ENCODE assay signal across 8 mouse cellular contexts in genomic region chr2:34874816-34875345, GRCm38 (mm10). TPM values are rescaled to one million over a fixed set of nuclear protein-coding genes. Genes with fewer than 3 reads are reported as not detected.
A peak's percentile ranks its signal among the peaks of the same experiment; 100 is the strongest.
DNase-seq lines count a peak whose midpoint lies in the region; ATAC-seq and TF ChIP-seq lines count a peak whose summit lies in the region.

Psmd5 (minus strand) TSS chr2:34874968.

- H3K27me3 ChIP-seq in liver, adult 2 months (ENCODE audit: control insufficient read depth, insufficient read depth, low read length): no peaks in the 10 kb centered on the region
- H3K27me3 ChIP-seq in embryonic facial prominence, embryonic 13.5 days: peaks cover 58% of the 10 kb centered on the region
- peaks cover 8% of the 10 kb centered on the region; the same call in 1 of the 2 replicates for H3K27me3 ChIP-seq in heart, embryonic 16.5 days (ENCODE audit: control insufficient read depth, insufficient read depth, low read length)

- H3K36me3 ChIP-seq in liver, adult 2 months (ENCODE audit: control insufficient read depth, insufficient read depth, low read length): no peaks in the 10 kb centered on the region
- H3K36me3 ChIP-seq in embryonic facial prominence, embryonic 13.5 days: no peaks in the 10 kb centered on the region
- H3K36me3 ChIP-seq in heart, embryonic 16.5 days (ENCODE audit: control insufficient read depth, insufficient read depth): no peaks in the 10 kb centered on the region

- TF ChIP-seq POLR2A in liver, adult 2 months (IDR thresholded peaks at IDR 0.05; ENCODE audit: extremely low read depth, insufficient read depth, low read length): no peak

- peak within 1 kb of the TSS; percentile 99 for H3K27ac ChIP-seq in liver, adult 2 months (replicated peaks; ENCODE audit: insufficient read depth, low read depth, low read length)
- no peak within 1 kb of the TSS for H3K27ac ChIP-seq in embryonic facial prominence, embryonic 13.5 days
- no peak within 1 kb of the TSS for H3K27ac ChIP-seq in heart, embryonic 16.5 days (ENCODE audit: low read length)

- H3K9ac ChIP-seq in liver, adult 2 months (ENCODE audit: low read depth, low read length): peak within 1 kb of the TSS; percentile 86
- peak within 1 kb of the TSS; percentile 41; the same call in 1 of the 2 replicates for H3K9ac ChIP-seq in embryonic facial prominence, embryonic 13.5 days
- peak within 1 kb of the TSS; percentile 59 for H3K9ac ChIP-seq in heart, embryonic 16.5 days (ENCODE audit: low read length)

- no peak for TF ChIP-seq CTCF in liver, adult 2 months (IDR thresholded peaks at IDR 0.05; ENCODE audit: low read depth, low read length)

- H3K9me3 ChIP-seq in embryonic facial prominence, embryonic 13.5 days: no peaks in the 10 kb centered on the region
- H3K9me3 ChIP-seq in heart, embryonic 16.5 days (replicated peaks; ENCODE audit: control insufficient read depth, low read length): no peaks in the 10 kb centered on the region

- peaks cover 6% of the 10 kb centered on the region for H3K4me1 ChIP-seq in liver, adult 2 months (ENCODE audit: control insufficient read depth, insufficient read depth, low read length)
- H3K4me1 ChIP-seq in embryonic facial prominence, embryonic 13.5 days: peaks cover 11% of the 10 kb centered on the region
- H3K4me1 ChIP-seq in heart, embryonic 16.5 days (ENCODE audit: control insufficient read depth, insufficient read depth, low read length): peaks cover 11% of the 10 kb centered on the region

- 9% methylated on average over 8 of the region's 8 CpGs for WGBS in liver, adult 2 months
- WGBS in embryonic facial prominence, embryonic 13.5 days: 15% methylated on average over 8 of the region's 8 CpGs
- 10% methylated on average over 8 of the region's 8 CpGs for WGBS in heart, embryonic 16.5 days

- H3K79me2 ChIP-seq in liver, adult 2 months (ENCODE audit: control insufficient read depth, insufficient read depth, low read length): peaks cover 27% of the 10 kb centered on the region

- peak; percentile 90 for DNase-seq in liver, adult 2 months (ENCODE audit: extremely low read depth, low read depth, low spot score)
- no peak for DNase-seq in liver
- peak; percentile 41 to 47 for DNase-seq in kidney, postnatal 25 days
- DNase-seq in cerebellum, postnatal 10 days: no peak
- DNase-seq in right cerebral cortex, postnatal 36 days (ENCODE audit: low spot score in 2 of 2): no peak

- peak within 1 kb of the TSS; percentile 39 for H3K4me2 ChIP-seq in embryonic facial prominence, embryonic 13.5 days
- H3K4me2 ChIP-seq in heart, embryonic 16.5 days (ENCODE audit: low read depth, low read length): peak within 1 kb of the TSS; percentile 67

- no peak for ATAC-seq in embryonic facial prominence, embryonic 13.5 days (ENCODE audit: insufficient number of reproducible peaks, insufficient read depth, low FRiP score, low TSS enrichment, low read depth)
- ATAC-seq in heart, embryonic 16.5 days (replicated peaks; ENCODE audit: extremely low read depth, insufficient read depth, low FRiP score): no peak
- ATAC-seq in megakaryocyte-erythroid progenitor cell, adult 5-6 weeks (replicated peaks; ENCODE audit: low FRiP score, low TSS enrichment, poor library complexity, severe bottlenecking): no peak

- H3K4me3 ChIP-seq in liver, adult 2 months (ENCODE audit: insufficient read depth, low read depth, low read length): peak within 1 kb of the TSS; percentile 85
- peak within 1 kb of the TSS; percentile 9; the same call in 1 of the 2 replicates for H3K4me3 ChIP-seq in embryonic facial prominence, embryonic 13.5 days
- H3K4me3 ChIP-seq in heart, embryonic 16.5 days (ENCODE audit: low read length): peak within 1 kb of the TSS; percentile 39

RNA-seq across cellular contexts. Expression of gene Psmd5, which starts in this region (rescaled TPM):
- total RNA-seq in liver, adult 2 months (2014; rRNA removed): 31.1 and 32.7 TPM in 2 replicates
- polyA plus RNA-seq in liver, adult 2 months (2012; rRNA removed): 15.1 and 18.1 TPM in 2 replicates
- polyA plus RNA-seq in embryonic facial prominence, embryonic 13.5 days (2015; fragmentation: Nextera tagmentation; extraction: Ambion mirVana): 96.4 and 101 TPM in 2 replicates
- polyA plus RNA-seq in heart, embryonic 16.5 days (2015; fragmentation: Nextera tagmentation; extraction: Ambion mirVana): 54.0 and 57.4 TPM in 2 replicates
- 103 and 135 TPM in 2 replicates for total RNA-seq in megakaryocyte-erythroid progenitor cell, adult 5-6 weeks (2014; fragmentation: Nextera tagmentation)
- total RNA-seq in megakaryocyte-erythroid progenitor cell, adult 5-6 weeks (2017): 41.4 and 42.0 TPM in 2 replicates

Comparison
In these comparisons a context has a peak if more than half of its experiments do, and no peak if none do; other contexts are left out.
1. DNase-seq: peak in liver, adult 2 months (single experiment) and kidney, postnatal 25 days (2 of 2); none in liver (single experiment), cerebellum, postnatal 10 days (0 of 2) and right cerebral cortex, postnatal 36 days (0 of 2).
2. H3K4me3 ChIP-seq: peak in every context shown above with its lines; median percentile 85 in liver, adult 2 months; 39 in heart, embryonic 16.5 days; 9 in embryonic facial prominence, embryonic 13.5 days.
3. Peak in every context shown above with its lines, with median percentiles within 50 percentile points of each other: H3K9ac ChIP-seq.